Mouse (Mus musculus) A20 (cell line): ENCODE measurements at regions not wholly inside any gene's neighbourhood (a gene's known extent, or its start where the extent isn't known, plus 50 kb on each side); places are given as distances from the start of the nearest gene placed in this dataset.
"Not testable (repeated sequence)": the region's sequence is repeated elsewhere in the genome, so short reads cannot be mapped to it uniquely, and the experiment has no call there.

ENCODE experiments used
- DNase-seq: peaks from one replicate; pipeline ENCODE4 v3.0.0-alpha.2; 2011; ENCODE audit warnings: low read depth, low spot score

GRCm38 (mm10) chr15:5847413-5848100 is 452.0 kb upstream of the Dab2 start:
- DNase-seq: no peak

GRCm38 (mm10) chr15:5852523-5852922 is 447.1 kb upstream of the Dab2 start:
- no peak for DNase-seq

- DNase-seq: no peak
These were observed 430.3 kb upstream of the Dab2 start for GRCm38 (mm10) chr15:5869289-5869688.

- DNase-seq: no peak
These were observed 429.7 kb upstream of the Dab2 start for GRCm38 (mm10) chr15:5869866-5870265.

- DNase-seq: no peak
These were observed 427.5 kb upstream of the Dab2 start for GRCm38 (mm10) chr15:5872042-5872441.

GRCm38 (mm10) chr15:5877749-5878148 is 421.8 kb upstream of the Dab2 start:
- no peak for DNase-seq

GRCm38 (mm10) chr15:5891188-5891587 is 408.4 kb upstream of the Dab2 start:
- DNase-seq: no peak

GRCm38 (mm10) chr15:5892034-5892433 is 407.6 kb upstream of the Dab2 start:
- DNase-seq: no peak

GRCm38 (mm10) chr15:5895688-5896470 is 403.7 kb upstream of the Dab2 start:
- DNase-seq: not testable (repeated sequence)

GRCm38 (mm10) chr15:5915261-5915660 is 384.3 kb upstream of the Dab2 start:
- DNase-seq: peak; percentile 24

GRCm38 (mm10) chr15:5920058-5920457 is 379.5 kb upstream of the Dab2 start:
- DNase-seq: no peak

GRCm38 (mm10) chr15:5927768-5928167 is 371.8 kb upstream of the Dab2 start:
- peak; percentile 2 for DNase-seq

- no peak for DNase-seq
These were observed 366.0 kb upstream of the Dab2 start for GRCm38 (mm10) chr15:5933586-5933985.

GRCm38 (mm10) chr15:5940945-5941344 is 358.6 kb upstream of the Dab2 start:
- no peak for DNase-seq

- no peak for DNase-seq
These were observed 352.9 kb upstream of the Dab2 start for GRCm38 (mm10) chr15:5946650-5947049.

GRCm38 (mm10) chr15:5950919-5951318 is 348.7 kb upstream of the Dab2 start:
- no peak for DNase-seq

GRCm38 (mm10) chr15:5951661-5952060 is 347.9 kb upstream of the Dab2 start:
- not testable (repeated sequence) for DNase-seq

- no peak for DNase-seq
These were observed 346.5 kb upstream of the Dab2 start for GRCm38 (mm10) chr15:5953106-5953505.

- DNase-seq: no peak
These were observed 308.1 kb upstream of the Dab2 start for GRCm38 (mm10) chr15:5991351-5992065.

GRCm38 (mm10) chr15:5992146-5992545 is 307.4 kb upstream of the Dab2 start:
- not testable (repeated sequence) for DNase-seq

GRCm38 (mm10) chr15:6000816-6001215 is 298.8 kb upstream of the Dab2 start:
- no peak for DNase-seq

- no peak for DNase-seq
These were observed 298.2 kb upstream of the Dab2 start for GRCm38 (mm10) chr15:6001394-6001793.
